Mouse (Mus musculus): ENCODE results near the gene Cux1.
"Not testable (repeated sequence)": the region's sequence is repeated elsewhere in the genome, so short reads cannot be mapped to it uniquely, and the experiment has no call there.

Gene Cux1

DNA sequence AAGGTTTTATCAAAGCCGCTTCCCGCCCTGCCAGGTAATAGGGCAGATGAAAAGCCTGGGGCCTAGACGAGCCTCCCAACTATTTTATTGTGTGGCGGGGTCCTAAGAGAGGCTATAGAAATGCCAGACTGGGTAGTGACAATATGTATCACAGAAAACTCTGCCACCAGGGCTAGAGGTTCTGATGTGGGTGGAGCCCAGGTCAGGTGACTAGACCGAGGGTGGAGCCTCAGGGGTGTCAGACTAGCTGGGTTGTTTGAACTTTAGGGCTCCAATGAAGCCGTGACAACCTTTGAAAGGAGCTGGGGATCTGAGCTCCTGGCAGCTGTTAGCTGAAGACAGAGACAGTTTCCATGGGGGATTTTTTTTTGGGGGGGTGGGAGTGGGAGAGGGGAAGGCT is 318.8 kb downstream of the Cux1 start:
- DNase-seq (ENCODE audit: low read depth, low spot score): no peak

DNA sequence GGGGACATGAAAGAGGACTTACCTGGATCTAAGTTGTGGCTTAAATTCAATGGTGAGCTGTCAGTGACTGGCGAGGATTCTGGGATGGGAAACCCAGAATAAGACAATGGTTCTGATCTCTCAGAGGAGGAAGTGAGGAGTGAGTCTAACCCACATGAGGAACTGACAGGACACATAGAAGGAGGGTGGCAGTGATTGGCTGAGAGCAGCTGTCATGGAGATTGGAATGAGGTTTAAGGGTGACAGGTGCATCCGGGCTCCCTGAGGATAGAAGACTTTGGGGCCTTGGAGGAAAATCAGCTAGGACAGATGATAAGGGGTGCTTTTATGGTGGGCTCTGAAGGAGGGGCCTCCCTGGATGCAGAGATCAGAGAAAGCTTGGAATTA is 320.8 kb downstream of the Cux1 start, which contains the start of gene Sh2b2:
Gene Sh2b2 (minus strand): TSS at position 105 of the 387 bp plus-strand sequence.
- no peak for DNase-seq (ENCODE audit: low read depth, low spot score)

DNA sequence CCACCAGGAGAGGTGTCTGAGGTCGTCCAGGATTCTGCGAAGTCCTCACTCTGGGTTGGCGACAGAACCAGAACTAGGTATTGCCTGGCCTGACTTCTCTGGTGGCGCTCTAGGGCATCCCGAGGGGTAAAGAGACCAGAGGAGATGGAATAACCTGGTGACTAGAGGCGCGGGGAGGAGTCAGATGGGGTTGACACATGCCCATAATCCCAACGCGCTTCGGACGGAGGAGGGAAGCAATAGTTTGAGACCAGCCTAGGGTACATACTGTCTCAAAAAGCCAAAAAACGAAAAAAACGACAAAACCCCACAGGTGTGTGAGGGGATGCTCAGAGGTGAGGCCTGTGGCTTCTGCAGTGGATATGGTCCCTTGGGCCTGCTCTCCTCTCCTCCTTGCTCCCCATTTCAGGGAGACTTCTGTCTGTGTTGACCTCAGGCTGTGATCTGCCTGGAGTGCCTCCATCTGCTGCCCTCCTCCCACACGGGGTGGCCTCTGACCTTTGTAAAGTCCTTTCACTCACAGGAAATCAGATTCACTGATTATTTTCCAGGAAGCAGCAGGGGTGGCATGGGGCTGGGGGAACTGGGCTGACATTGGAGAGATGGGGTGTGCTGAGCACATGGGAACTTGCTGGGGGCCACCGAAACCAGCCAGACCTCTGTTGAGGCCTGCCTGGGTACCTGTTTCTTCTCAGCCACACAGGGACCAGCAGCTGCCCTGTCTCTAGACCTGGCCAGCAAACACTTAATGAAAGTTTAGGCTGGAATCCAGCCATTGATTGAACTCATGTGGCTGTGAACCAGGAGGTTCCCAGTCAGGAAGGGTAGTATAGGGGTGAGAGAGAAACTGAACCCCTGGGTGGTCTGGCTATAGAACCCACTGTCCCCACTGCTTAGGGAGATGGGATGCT is 321.5 kb downstream of the Cux1 start:
- DNase-seq (ENCODE audit: low read depth, low spot score): no peak

DNA sequence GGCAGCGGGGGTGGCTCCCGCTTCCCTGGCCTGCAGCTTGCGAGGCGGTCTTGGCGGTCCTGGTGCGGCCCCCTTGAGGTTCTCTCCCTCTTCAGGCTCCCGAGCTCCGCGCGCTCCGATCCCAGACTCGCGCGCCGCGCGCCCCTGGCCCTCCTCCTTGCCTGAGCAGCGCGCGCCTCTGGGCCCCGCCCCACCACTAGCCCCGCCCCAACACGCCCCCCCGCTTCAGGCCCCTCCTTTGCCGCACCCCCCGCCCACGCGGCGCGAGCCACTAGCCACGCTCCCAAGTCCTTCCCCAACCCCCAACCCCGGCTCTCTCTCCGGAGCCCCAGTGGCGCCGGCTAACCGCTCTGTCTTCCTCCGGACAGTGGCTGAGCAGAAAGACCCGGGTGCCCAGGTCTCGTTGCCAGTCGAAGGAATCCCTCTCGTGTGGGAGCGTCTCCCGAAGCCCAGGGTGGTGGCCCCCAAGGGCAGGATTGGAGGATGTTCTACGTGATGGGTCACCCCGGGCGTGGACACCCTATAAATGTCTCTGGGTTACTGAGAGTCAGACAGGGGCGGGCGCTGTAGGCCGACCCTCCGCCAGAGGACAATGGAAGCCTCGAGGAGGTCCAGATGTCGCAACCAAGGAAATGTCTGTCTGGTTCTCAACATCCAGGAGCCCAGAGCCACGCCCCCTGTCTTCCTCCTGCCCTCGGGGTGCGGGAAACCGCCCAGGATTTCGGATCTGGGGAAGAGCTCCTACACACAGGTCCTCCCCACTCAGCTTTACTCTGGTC is 322.3 kb downstream of the Cux1 start:
- DNase-seq (ENCODE audit: low read depth, low spot score): peak; percentile 54

DNA sequence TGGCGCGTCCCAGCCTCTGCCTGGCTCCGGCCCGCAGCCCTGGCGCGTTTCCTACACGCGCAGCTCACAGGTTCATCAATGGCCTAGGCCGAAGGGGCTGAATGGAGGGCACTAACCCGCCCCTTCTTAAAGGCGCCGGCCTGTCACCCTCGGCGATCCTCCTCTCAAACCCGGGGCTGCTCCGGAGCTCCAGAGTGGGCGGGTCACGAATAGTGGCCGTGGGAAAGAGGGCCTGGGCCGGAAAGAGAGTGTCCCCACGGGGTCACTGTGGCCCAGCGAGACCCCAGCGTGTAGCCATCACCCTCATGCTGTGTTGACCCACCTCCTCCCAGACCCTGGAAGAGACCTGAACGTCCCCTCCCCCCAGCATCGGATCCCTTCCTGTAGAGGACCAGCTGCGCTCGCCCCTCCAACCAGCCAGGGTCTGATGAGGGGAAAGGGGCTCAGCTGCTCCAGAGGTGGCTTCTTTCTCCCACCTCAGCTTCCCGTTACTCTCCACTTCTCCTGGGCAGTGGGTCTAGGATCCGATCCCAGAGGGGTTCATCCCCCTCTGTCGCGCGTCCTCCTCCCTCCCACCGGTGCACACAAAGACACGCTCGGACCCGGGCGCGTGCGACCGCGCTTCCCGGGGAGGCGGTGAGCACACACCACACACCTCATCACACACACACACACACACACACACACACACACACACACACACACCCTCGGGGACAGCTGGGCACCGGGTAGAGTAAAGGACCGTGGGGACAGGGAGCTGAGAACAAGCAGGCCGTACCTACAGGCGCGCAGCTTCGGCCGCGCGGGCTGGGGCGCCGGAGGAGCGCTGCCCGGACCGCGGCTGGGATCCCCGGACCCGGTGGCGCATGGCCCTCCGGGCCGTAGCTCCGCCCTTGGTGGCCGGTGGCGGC is 323.2 kb downstream of the Cux1 start:
- DNase-seq (ENCODE audit: low read depth, low spot score): no peak

DNA sequence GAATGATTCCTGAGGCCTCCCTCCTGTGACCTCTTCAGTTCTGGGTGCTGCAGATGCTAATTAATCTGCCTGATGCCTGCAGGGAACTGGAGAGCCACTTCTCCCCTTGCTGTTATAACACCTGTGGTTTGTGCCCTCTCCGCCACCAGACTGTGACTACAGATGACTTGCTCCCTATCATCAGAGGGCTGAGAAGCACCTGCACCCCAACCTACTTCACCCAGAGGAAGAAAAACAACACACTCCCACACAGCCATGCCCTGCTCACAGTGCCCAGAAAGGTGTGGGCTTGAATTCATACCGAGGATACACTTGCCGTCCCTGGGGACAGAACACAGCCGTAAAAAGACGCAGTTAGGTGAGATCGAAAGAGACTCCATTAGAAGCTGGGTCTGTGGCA is 326.1 kb downstream of the Cux1 start:
- no peak for DNase-seq (ENCODE audit: low read depth, low spot score)

DNA sequence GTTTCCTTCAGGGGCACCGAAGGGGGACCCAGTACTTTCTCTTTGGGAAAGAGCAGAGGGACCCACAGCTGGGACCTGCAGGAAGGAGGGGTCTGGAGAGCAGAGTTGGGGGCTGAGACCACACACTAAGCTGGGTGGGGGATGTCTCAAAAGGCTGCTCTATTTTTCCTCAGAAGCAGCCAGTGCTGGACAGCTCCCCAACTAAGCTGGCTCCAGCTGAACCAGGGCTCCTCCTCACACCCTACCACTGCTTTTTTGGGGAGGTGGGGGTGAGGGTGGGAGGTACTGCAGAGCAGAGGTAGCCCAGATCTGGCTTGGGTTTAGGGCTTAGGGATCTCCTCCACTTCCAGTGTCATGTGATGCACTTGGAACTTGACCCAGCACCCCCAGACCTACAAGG is 326.9 kb downstream of the Cux1 start:
- DNase-seq (ENCODE audit: low read depth, low spot score): no peak

DNA sequence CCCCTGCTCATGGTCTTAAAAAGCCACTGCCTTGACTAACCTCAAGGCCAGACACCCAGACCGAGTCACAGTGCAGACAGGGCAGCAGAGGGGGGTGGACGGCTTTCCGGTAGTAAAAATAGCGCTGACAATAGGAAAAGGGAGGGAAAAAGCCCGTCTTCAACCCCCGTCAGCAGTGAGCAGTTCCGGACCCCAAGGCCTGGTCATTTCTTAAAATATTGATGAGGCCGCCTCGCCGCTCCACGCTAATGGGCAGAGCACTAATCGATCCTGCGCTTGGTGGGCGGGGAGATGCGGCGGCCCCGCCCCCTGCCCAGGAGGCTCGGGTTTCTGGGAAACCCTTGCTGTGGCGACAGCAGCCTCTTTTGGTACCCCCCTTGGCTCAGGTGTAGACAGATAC is 329.7 kb downstream of the Cux1 start:
- no peak for DNase-seq (ENCODE audit: low read depth, low spot score)

DNA sequence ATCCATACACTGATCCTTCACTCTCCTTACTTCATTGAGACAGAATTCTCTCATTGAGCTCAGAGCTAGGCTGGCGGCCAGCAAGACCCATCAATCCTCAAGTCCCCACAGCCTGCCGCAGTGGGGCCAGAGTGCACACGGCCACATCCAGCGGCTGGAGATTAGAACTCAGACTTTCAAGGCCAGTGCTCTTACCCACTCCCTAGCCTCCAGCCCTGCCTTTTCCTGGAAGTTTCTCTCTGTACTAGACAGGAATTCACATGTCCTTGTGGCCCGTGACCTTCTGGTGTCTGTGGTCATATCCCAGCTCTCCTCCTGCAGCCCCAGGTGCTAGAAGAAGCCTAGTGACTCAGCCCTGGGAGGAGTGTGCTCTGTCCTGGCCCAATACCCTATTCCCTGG is 330.7 kb downstream of the Cux1 start:
- DNase-seq (ENCODE audit: low read depth, low spot score): no peak

DNA sequence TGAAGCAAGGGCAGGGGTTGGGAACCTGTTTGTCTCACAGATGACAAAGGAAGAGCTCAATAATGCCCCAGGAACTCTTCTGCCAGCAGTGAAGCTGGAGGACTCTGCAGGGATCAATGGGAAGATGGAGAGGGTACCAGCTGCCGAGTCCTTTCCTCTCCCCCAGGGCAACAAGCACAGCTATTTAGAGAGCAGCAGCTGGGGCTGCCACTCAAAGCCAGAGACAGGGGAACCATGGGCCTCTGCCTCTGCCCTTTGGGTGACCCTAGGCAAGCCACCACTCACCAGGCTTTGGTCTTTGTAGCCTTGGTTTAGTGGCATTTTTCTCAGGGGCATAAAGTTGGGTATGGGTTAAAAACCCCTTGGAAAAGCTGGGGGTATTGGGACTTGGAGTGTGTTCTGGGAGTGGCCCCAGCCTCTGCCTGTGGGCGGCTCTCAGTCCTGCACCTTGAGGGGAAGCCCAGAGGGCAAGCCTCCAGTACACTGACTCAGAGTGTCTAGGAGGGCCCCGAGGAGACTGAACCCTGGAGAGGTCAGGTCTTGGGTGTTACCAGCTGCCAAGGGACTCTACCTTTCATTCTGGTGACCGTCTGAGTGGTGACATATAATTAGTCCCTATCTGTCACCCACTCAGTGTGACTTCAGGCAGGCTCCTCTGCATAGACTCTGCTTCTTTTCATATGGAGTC is 336.8 kb downstream of the Cux1 start:
- DNase-seq (ENCODE audit: low read depth, low spot score): peak; percentile 81

DNA sequence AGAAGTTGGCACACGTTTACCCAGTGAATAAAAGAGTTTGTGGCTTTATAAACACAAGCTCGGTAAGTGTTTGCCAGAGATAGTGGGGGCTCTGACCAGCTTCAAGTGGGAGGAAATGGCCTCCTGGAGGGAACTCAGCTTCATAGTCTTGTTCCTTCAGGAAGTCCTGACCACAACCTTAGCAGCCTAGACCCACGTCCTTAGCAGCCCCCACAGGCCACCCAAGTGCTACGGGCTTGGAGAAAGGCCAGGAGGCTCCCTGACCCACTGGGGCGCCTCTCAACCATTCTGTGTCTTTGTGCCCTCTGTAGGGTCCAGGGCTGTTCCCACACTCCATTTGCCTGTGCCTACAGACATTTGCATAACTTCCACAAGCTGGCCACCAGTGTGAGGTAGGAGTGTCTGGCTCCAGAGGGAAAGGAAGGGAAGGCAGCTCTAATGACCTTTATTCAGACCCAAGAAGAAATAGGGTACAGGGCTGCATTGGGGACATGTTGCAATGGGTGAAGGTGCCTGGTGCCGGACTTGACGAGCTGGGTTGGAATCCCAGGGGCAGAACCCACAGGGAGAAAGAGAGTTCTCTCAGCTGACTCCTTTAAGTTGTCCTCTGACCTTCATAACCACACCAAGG is 340.9 kb downstream of the Cux1 start:
- DNase-seq (ENCODE audit: low read depth, low spot score): no peak

DNA sequence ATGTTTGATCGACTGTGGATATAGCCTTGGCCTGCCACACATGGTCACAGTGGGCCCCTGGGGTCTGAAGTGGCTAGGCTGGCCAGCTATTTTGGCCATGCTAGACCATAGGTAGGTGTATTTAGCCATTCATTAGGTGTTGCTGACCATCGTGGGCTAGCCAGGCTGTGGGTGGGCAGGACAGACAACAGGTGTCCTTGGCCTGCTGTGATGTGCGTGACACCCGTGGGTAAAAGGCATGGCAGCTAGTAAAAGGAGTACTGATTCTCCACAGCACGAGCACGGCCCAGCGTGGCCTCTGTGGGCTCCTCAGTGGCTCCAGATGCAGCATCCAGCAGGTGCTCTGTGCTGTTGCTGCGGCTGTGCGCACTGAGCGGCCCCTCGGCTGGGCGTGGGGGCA is 348.7 kb downstream of the Cux1 start:
- DNase-seq (ENCODE audit: low read depth, low spot score): no peak

DNA sequence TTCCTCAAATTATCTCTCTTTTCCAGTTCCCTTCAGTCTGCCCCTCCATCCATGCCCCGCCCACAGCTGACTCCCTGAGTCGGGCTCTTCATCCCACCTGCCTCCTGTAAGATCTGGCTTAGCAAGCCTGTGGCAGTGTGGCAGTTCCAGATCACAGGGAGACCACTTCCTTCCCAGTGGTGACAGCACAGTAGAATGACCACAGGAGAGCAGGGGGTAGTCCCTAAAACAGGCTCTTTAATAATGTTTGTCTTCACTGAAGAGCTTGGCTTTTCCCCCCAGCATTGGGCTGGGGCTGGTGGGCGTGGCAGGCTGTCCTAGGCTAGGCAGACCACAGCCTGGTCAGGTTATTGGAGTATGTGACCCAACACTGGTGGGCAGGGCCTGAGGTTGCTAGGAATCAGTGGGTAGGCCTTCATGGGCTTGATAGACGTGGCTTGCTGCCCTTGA is 349.3 kb downstream of the Cux1 start:
- no peak for DNase-seq (ENCODE audit: low read depth, low spot score)

DNA sequence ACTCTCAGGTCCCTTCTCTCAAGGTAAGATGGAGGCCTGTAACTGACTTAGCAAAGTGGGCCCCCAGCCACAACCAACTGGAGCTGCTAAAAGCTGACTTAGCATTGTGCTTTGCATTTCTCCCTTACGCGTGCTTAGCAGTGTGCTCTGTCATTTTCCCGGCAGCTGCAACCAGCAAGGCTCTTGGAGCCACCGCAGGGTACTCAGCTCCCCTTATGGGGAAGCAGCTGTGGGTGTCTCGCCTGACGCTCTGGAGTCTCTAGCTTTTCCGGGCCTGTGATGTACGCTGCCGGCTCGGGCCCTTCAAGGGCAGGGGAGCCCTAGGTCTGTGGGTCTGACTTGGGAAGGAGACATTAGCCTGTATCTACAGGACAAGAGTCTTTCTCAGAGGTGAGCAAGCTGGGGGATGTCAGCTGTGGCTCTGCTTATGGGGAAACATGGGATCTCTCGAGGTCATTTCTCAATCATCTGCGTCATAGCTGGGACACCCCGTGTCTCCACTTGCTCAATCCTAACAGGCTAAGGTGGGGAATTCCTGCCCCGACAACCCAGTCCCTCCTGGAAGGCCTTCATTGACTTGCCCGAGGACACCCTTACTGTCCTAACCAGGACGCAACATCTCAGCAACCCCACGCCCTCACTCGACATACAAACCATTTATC is 350.2 kb downstream of the Cux1 start:
- no peak for DNase-seq (ENCODE audit: low read depth, low spot score)

DNA sequence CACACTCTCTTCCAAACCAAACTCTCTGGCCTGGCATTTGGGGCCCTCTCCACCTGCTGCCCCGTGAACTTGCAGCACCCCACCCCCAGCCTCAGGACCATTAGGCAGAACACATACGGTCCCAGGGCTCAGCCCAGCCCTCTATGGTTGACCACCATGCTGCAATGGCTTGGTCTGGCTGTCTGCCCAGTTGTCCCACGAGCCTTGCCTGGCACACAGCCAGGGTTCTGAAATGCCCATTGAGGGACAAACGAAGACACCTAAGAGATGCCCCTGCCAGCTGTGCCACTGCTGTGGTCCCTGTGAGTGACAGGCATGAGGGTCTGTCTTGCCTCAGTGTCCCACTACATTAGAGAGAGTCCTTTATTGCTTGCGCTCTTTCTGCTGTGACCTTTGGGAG is 351.3 kb downstream of the Cux1 start:
- no peak for DNase-seq (ENCODE audit: low read depth, low spot score)

DNA sequence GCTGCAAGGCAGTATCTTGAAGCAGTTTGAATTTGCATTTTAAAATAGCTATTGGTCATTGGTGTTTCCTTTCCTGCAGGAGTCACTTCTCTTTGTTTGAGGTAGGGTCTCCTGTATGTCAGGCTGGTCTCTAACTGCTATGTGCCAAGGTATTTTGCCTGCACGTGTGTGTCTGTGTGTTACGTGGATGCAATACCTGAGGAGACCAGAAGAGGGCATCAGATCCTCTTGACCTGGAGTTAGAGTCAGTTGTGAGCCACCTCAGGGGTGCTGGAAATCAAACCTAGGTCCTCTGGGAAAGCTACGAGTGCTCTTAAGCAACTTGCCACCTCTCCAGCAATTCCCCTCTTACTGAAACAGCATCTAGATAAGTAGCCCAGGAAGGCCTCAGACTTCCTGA is 352.1 kb downstream of the Cux1 start:
- DNase-seq (ENCODE audit: low read depth, low spot score): no peak

DNA sequence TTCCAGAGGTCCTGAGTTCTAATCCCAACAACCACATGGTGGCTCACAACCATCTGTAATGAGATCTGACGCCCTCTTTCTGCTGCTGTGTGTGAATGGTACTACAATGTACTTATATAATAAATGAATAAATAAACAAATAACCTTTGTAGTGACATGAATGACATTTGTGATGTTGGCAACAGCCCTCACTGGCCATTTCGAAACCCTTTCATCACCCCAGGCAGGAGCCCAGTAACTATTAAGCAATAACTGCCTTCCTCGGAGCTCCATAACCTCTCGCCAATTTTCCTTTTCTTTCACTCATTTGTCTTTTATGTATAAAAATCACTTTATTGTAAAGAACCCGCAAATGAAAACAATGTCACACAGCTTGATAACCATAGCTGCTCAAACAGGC is 353.6 kb downstream of the Cux1 start:
- no peak for DNase-seq (ENCODE audit: low read depth, low spot score)

DNA sequence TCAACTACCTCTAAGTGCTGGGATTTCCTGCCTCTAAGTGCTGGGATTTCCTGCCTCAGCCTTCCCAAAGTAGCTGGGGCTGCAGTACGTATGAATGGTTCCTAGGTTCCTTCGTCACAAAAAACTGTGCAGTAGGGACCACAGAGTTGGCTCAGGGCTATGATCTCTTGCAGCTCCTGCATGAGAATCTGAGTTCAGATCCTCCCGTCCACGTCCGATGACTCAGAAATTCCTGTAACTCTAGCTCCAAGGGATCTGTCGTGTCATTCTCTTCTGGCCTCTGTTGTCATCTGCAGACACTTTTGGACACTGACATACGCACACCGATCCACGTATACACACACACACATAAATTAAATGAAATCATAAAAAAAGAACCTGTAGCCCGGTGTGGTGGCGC is 354.6 kb downstream of the Cux1 start:
- DNase-seq (ENCODE audit: low read depth, low spot score): no peak

DNA sequence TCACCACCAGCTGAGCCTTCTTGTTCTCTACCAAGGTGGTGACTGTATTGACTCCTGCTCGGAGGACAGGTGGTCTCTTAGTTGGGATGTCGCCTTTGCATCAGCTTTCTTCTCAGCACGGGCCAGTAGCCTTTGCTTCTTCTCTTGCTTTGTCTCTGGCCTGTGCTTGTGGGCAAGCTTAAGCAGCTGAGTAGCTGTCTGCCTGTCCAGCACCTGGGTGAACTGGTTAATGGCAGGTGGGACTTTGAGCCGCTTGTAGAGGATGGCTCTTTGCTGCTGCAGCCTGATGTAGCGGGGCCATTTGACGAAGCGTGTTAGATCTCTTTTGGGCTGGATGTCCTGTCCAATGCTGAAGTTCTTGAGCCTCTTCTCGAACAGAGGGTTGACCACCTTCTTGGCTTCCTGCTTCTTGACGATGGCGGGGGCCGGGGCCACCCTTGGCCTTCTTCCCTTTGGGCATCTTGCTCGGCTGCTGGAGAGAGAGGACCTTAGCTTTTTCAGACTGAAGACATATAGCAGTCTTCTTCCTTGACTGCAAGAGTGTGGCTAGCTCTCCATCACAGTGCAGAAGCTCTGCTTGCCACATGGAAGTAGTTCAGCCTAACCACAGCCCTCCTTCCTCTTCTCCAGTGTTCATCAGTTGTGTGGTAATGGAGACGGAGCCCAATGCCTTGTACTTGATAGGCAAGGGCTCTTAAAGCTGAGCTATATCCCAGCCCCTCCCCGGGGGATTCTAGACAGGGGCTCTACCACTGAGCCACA is 355.8 kb downstream of the Cux1 start:
- not testable (repeated sequence) for DNase-seq (ENCODE audit: low read depth, low spot score)
